ENCODE assay signal across 16 mouse cellular contexts in the genomic region with DNA sequence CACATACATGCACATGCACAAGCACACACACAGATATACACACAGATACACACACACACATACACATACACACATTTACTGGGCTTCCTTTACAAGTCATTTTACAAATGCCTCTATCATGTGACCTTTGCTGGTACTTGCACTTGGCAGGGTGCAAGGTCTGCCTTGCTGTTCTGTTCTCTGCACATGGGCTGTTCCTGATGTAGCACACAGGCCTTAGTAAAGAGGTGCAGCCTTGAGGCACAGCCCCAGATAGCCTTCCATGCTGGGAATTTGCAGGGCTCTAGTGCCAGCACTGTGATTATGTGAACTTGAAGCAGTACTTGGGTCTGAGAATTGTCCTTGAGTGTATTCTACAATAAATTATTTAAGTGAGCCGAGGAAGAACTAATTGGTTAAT.
"Had no signal": no experiment of that assay in that cellular context is flagged by ENCODE, and none has a peak within 500 bp of the region (broad histone marks: within the 10 kb centered on the region; RNA-seq: fewer than 3 reads in every experiment).

No protein-coding gene starts in this region.

- H3K27me3 ChIP-seq: lung, embryonic 15.5 days; midbrain, embryonic 12.5 days; neural tube, embryonic 13.5 days; neural tube, embryonic 15.5 days had no signal

- H3K9ac ChIP-seq: lung, embryonic 15.5 days; midbrain, embryonic 12.5 days; neural tube, embryonic 13.5 days; neural tube, embryonic 15.5 days had no signal

- H3K36me3 ChIP-seq: lung, embryonic 15.5 days; midbrain, embryonic 10.5 days; midbrain, embryonic 12.5 days; neural tube, embryonic 13.5 days; neural tube, embryonic 15.5 days had no signal

- H3K4me3 ChIP-seq: lung, embryonic 15.5 days; midbrain, embryonic 10.5 days; midbrain, embryonic 12.5 days; myocyte; neural tube, embryonic 13.5 days; neural tube, embryonic 15.5 days had no signal

- H3K4me1 ChIP-seq: lung, embryonic 15.5 days; neural tube, embryonic 15.5 days had no signal

- DNase-seq: lung, adult 2 months; lung, postnatal 14 days; lung, postnatal 4 days; right cerebral cortex, adult 18-20 months; right cerebral cortex, postnatal 25 days; right cerebral cortex, postnatal 4 days; spleen, adult 18-20 months; thymus, adult 18-20 months; thymus, postnatal 14 days; thymus, postnatal 36 days had no signal

- H3K27ac ChIP-seq: lung, embryonic 15.5 days; midbrain, embryonic 10.5 days; midbrain, embryonic 12.5 days; neural tube, embryonic 13.5 days; neural tube, embryonic 15.5 days had no signal
